Mouse (Mus musculus): ENCODE measurements at regions not wholly inside any gene's neighbourhood (a gene's known extent, or its start where the extent isn't known, plus 50 kb on each side); places are given as distances from the start of the nearest gene placed in this dataset.

DNA sequence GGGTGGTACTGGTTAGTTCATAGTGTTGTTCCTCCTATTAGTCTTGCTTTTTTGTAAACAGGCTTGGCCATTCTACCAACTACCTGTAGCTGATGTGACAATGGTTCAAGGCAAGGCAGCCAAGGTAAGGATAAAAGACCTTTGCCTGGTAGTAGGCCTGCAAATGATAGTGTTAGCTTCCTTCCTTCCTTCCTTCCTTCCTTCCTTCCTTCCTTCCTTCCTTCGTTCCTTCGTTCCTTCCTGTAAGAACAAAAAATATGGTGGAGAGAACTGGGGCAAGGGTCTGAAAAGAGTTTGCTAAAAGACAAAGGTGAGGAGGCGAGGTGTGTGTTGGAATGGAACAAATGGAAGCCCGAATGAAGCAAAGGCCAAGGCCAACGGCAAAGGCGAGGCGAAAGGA lies 84.8 kb upstream of the Ezh2 start:
- in situ Hi-C loops (cut with MboI, MseI): loop anchor here (5.0 to 10.0 kb wide), 5 partner anchors 33 to 997 kb away; partner anchors contain the start of gene Gimap9

DNA sequence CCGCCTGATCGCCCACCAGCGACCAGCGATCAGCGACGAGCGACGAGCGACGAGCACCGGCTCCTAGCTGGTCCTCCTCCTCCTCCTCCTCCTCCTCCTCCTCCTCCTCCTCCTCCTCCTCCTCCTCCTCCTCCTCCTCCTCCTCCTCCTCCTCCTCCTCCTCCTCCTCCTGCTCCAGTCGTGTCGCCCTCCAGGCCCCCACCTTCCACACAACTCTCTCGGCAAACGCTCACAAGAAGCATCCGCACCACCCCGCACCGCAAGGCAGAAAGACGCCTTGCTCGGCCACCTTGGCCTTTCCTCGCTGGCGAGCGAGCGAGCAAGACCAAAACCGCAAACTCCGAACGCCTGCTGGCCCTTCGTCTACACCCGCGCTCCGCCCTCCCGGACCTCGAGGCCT lies 77.6 kb upstream of the Ezh2 start:
- in situ Hi-C loops (cut with MboI, MseI): loop anchor here (25.0 kb wide), 1 partner anchor 1540 kb away; the partner anchor contains the start of gene Igf2bp3

DNA sequence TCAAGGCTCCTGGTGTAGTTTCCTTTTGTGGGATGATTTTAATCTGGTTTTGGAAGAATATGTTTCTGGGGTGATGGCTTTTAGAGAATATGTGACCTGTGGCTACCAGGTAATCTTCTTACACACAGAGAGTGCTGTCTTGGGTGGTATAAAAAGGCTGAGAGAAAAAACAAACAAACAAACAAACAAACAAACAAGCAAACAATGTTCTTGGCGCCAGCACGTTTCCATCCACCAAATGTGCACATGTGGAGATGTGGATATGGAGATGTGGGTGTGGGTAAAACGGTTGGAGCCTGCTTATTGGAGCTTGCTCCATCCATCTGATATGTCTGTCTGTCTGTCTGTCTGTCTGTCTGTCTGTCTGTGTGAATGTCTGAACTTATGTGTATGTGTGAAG lies 57.7 kb upstream of the Ezh2 start:
- in situ Hi-C loops (cut with MboI, MseI): loop anchor here (5.0 to 25.0 kb wide), 2 partner anchors 94 to 1559 kb away; partner anchors contain the start of gene Igf2bp3

GRCm38 (mm10) chr6:47651385-47651718 lies 56.2 kb upstream of the Ezh2 start:
- in situ Hi-C loops (cut with MboI, MseI): loop anchor here (5.0 to 25.0 kb wide), 2 partner anchors 96 to 1561 kb away; partner anchors contain the start of gene Igf2bp3

GRCm38 (mm10) chr6:47650463-47651384 lies 55.6 kb upstream of the Ezh2 start:
- in situ Hi-C loops (cut with MboI, MseI): loop anchor here (5.0 to 25.0 kb wide), 2 partner anchors 97 to 1562 kb away; partner anchors contain the start of gene Igf2bp3

- in situ Hi-C loops (cut with MboI, MseI): loop anchor here (5.0 to 25.0 kb wide), 4 partner anchors 32 to 1562 kb away; partner anchors contain the start of gene Igf2bp3
Measured at GRCm38 (mm10) chr6:47649961-47650360, 54.8 kb upstream of the Ezh2 start.

- in situ Hi-C loops (cut with MboI, MseI): loop anchor here (5.0 to 10.0 kb wide), 2 partner anchors 33 to 255 kb away; no protein-coding TSS in a partner anchor
Measured at GRCm38 (mm10) chr6:47649451-47649931, 54.4 kb upstream of the Ezh2 start.

DNA sequence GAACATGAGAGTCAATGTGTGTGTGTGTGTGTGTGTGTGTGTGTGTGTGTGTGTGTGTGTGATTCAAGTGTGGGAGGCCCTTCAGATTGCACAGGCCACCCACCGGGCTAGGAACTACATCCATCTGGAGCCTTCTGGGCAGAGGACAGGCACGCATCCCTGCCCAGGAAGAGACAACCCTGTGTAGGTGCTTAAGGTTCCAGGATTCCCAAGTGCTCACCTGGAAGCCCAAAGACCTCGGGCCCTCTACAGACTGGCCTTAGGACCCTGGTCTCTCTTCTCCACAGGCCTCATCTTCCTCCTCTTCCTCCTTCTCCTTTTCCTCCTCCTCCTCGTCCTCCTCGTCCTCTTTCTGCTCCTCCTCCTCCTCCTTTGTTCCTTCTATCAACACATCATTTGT lies 53.8 kb upstream of the Ezh2 start:
- in situ Hi-C loops (cut with MboI, MseI): loop anchor here (5.0 to 10.0 kb wide), 2 partner anchors 33 to 254 kb away; no protein-coding TSS in a partner anchor

- in situ Hi-C loops (cut with MboI, MseI): loop anchor here (5.0 to 10.0 kb wide), 2 partner anchors 34 to 254 kb away; no protein-coding TSS in a partner anchor
Measured at GRCm38 (mm10) chr6:47648316-47648715, 53.2 kb upstream of the Ezh2 start.

DNA sequence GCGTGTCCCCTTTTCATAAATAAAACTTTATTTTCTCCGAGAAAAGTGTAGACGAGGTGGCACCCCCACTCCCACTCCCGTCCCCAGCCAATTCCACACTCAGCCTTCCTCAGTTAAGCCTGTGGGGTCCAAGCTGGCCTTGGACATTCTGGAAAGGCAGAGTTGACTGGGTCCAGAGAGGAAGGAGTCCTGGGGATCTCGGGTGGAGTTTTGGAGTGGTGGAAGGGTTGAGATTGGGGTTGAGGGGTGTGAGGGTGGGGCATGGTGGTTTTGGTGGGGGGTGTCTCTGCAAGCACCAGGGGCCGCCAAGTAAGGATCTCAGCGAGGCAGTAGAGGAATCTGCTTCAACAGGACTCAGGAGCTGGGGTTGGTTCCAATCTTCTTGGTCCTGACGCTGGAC lies 52.7 kb upstream of the Ezh2 start:
- in situ Hi-C loops (cut with MboI, MseI): loop anchor here (5.0 to 10.0 kb wide), 2 partner anchors 34 to 253 kb away; no protein-coding TSS in a partner anchor

DNA sequence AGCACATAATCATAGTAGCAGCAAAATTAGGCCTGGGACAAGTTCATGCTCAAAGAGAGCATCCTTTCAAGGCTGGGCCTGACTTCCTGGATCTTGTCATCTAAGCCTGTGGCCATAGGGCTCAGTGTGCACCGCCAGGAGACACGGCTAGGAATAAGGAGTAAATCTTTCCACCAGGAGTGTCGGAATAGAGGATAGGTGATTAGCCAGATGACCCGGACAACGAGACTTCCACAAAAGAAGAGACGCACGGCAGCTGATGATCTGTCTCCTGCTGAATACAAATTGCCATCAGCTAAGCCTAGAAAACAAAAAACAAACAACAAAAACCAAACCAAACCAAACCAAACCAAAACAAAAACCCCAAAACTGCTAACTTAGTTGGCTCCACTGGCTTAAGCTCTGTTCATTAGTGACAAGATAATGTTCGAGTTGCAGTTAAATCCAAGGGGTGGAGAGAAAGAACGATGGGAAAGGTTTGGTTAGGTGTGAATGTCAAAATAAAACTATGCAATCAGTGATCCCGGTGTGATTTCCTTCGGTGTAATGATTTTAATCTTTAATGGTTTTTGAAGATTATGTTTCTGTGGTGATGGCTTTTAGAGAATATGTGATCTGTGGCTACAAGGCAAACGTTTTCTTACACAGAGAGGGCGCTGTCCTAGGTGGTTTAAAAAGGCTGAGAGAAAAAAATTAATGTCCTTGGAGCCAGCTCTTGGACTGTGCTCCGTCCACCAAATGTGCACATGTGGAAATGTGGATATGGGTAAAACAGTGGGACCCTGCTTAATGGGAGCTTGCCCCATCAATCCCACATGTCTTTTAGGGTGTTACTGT lies 51.8 kb upstream of the Ezh2 start:
- in situ Hi-C loops (cut with MboI, MseI): loop anchor here (5.0 to 10.0 kb wide), 2 partner anchors 35 to 252 kb away; no protein-coding TSS in a partner anchor

GRCm38 (mm10) chr6:47646022-47646421 lies 50.9 kb upstream of the Ezh2 start:
- in situ Hi-C loops (cut with MboI, MseI): loop anchor here (5.0 to 10.0 kb wide), 2 partner anchors 36 to 251 kb away; no protein-coding TSS in a partner anchor
